Mouse (Mus musculus) CH12.LX (cell line): ENCODE results near the gene Thsd4. TPM values are rescaled to one million over a fixed set of nuclear protein-coding genes. Genes with fewer than 3 reads are reported as not detected.

Experiments used
- DNase-seq: peaks from one replicate; pipeline ENCODE4 v3.0.0-alpha.2; 2013; ENCODE audit errors: extremely low read depth
- H3K27ac ChIP-seq: 2 replicates; pipeline ENCODE4 v1.5.1; 2012; ENCODE audit warnings: low read depth, mild to moderate bottlenecking, control low read depth, moderate library complexity; ENCODE audit not compliant: insufficient read depth
- H3K27me3 ChIP-seq: replicated peaks from 2 replicates; pipeline ENCODE3; 2012; ENCODE audit warnings: inconsistent platforms
- H3K36me3 ChIP-seq, 2 experiments: replicated peaks in 1 of 2; 2 replicates each; pipeline versions ENCODE3 to v1.6.1; 2012; ENCODE audit warnings: inconsistent platforms in 1 of 2, low read length in 1 of 2, mild to moderate bottlenecking in 1 of 2, mixed read lengths in 1 of 2, moderate library complexity in 1 of 2; ENCODE audit not compliant: control insufficient read depth in 1 of 2, insufficient read depth in 1 of 2
- H3K4me1 ChIP-seq, 2 experiments: 2 replicates each; pipeline ENCODE4 v1.6.1; 2012; ENCODE audit warnings: inconsistent platforms in 1 of 2, moderate library complexity in 1 of 2; ENCODE audit not compliant: insufficient read depth in 2 of 2, control insufficient read depth in 1 of 2
- H3K4me2 ChIP-seq: 2 replicates; pipeline ENCODE4 v1.6.1; 2012; ENCODE audit warnings: low read depth, mild to moderate bottlenecking, control low read depth; ENCODE audit not compliant: poor library complexity, insufficient read depth, severe bottlenecking
- H3K4me3 ChIP-seq, 3 experiments: fragments of 150-350 bp in 1 of 3; sonication (generic) in 1 of 3; replicated peaks in 1 of 3; 2 replicates each; pipeline versions ENCODE3 to v1.5.1; 2011 to 2012; ENCODE audit warnings: low read depth in 2 of 3, low read length in 2 of 3, mild to moderate bottlenecking in 2 of 3, moderate library complexity in 2 of 3, control low read depth in 1 of 3, improper control_type of control experiment in 1 of 3, inconsistent platforms in 1 of 3, mixed read lengths in 1 of 3; ENCODE audit not compliant: poor library complexity in 1 of 3
- H3K79me2 ChIP-seq: replicated peaks from 2 replicates; pipeline ENCODE4 v1.6.1; 2012; ENCODE audit warnings: mild to moderate bottlenecking, moderate library complexity; ENCODE audit not compliant: control insufficient read depth, poor library complexity, insufficient read depth, severe bottlenecking; ENCODE audit errors: extremely low read depth
- H3K9ac ChIP-seq: 2 replicates; pipeline ENCODE4 v1.6.1; 2012; ENCODE audit warnings: low read depth, mild to moderate bottlenecking, control low read depth, moderate library complexity; ENCODE audit not compliant: insufficient read depth
- H3K9me3 ChIP-seq: replicated peaks from 2 replicates; pipeline ENCODE3; 2012; ENCODE audit warnings: low read length, inconsistent platforms, mixed read lengths
- ETS1 ChIP-seq: conservative IDR thresholded peaks from 2 replicates; pipeline ENCODE4 v1.6.1; 2012; ENCODE audit warnings: low read depth, mild to moderate bottlenecking, inconsistent platforms, low read length, improper control_type of control experiment, moderate library complexity
- IRF4 ChIP-seq: IDR thresholded peaks from 2 replicates; pipeline ENCODE4 v1.6.1; 2014; ENCODE audit warnings: low read depth, mild to moderate bottlenecking, inconsistent platforms, low read length, improper control_type of control experiment
- JUND ChIP-seq: conservative IDR thresholded peaks from 2 replicates; pipeline ENCODE4 v1.6.1; 2011; ENCODE audit warnings: low read depth, low read length, improper control_type of control experiment
- KAT2A ChIP-seq: IDR thresholded peaks from 2 replicates; pipeline ENCODE4 v1.6.1; 2012; ENCODE audit warnings: low read length, improper control_type of control experiment, inconsistent platforms; ENCODE audit not compliant: insufficient replicate concordance
- MAX ChIP-seq: IDR thresholded peaks from 2 replicates; pipeline ENCODE4 v1.6.1; 2011; ENCODE audit warnings: low read length, improper control_type of control experiment
- MEF2A ChIP-seq: IDR thresholded peaks from 2 replicates; pipeline ENCODE4 v1.6.1; 2014; ENCODE audit warnings: low read depth, mild to moderate bottlenecking, inconsistent platforms, low read length, improper control_type of control experiment, borderline replicate concordance
- MXI1 ChIP-seq: IDR thresholded peaks from 2 replicates; pipeline ENCODE4 v1.6.1; 2011; ENCODE audit warnings: mild to moderate bottlenecking, low read depth, low read length, improper control_type of control experiment
- MYC ChIP-seq: IDR thresholded peaks from 2 replicates; pipeline ENCODE4 v1.6.1; 2011; ENCODE audit warnings: low read depth, mild to moderate bottlenecking, improper control_type of control experiment, low read length
- NELFE ChIP-seq: IDR thresholded peaks from 2 replicates; pipeline ENCODE4 v1.6.1; 2011; ENCODE audit warnings: low read depth, low read length, improper control_type of control experiment
- dilution Hi-C: fragments of 300-500 bp; cut with MboI; formaldehyde crosslinking; loops from 2 replicates; pipeline ENCODE4 v1.14.3; 2020; ENCODE audit warnings: low sequenced_read_pairs; ENCODE audit not compliant: extremely low pct_unique_long_range_greater_than_20kb, extremely low pct_ligation_motif_present
- in situ Hi-C: fragments of 300-500 bp; cut with MboI; formaldehyde crosslinking; loops from 3 replicates; pipeline ENCODE4 v1.14.3; 2019; ENCODE audit warnings: low sequenced_read_pairs, low pct_ligation_motif_present, low pct_unique_long_range_greater_than_20kb, mixed read lengths
- polyA plus RNA-seq: library from polyadenylated mRNA; unstranded; fragments of >175 nt; gene quantifications from 2 replicates; pipeline ENCODE4 v1.2.1, GENCODE M21; 2012; ENCODE audit warnings: low read depth; ENCODE audit not compliant: insufficient read length
- total RNA-seq, 2 experiments: library from RNA; depleted of rRNA; stranded (reverse); fragments of 300-350 nt in 1 of 2; fragments of >200 nt in 1 of 2; gene quantifications; 2 replicates each; pipeline ENCODE4 v1.2.3; 2012 to 2014

Thsd4 gene
- total and polyA plus RNA-seq, 3 experiments, result not detected

DNA sequence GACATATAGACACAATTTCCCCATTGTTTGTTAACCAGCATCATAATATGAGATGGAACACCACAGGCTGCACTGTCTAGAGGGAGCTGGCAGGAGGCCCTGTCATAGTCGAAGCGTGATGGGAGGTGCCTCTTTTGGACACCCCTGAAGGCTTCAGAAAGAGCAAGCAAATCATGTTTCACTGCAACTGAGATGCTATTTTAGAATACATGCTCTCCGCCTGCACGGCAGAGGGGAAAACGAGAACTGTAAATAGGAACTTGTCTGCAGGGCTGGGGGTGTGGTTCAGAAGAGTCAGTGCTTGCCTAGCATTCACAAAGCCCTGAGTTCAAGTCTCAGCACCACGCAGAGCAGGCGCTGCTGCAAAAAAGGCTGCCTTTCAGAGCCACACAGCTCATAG lies 334.9 kb downstream of the Thsd4 start:
- Histone ChIP-seq H3K36me3 (no peaks in the 10 kb centered on the region), H3K4me2 (no peak overlapping the region), H3K9me3 (no peaks in the 10 kb centered on the region), H3K4me1 (peaks cover 4 to 14% of the 10 kb centered on the region in 2 experiments), H3K79me2 (no peaks in the 10 kb centered on the region), H3K27me3 (no peaks in the 10 kb centered on the region), H3K9ac (no peak overlapping the region), H3K4me3 (no peak overlapping the region), H3K27ac (no peak overlapping the region)
- dilution Hi-C loops (no loop called here), in situ Hi-C loops (no loop called here)
- DNase-seq, result peak; percentile 54
- 0 out of 2 replicates have a peak, but pooled peaks have one; percentile 42 for TF ChIP-seq MEF2A
- TF ChIP-seq MAX, result no peak

DNA sequence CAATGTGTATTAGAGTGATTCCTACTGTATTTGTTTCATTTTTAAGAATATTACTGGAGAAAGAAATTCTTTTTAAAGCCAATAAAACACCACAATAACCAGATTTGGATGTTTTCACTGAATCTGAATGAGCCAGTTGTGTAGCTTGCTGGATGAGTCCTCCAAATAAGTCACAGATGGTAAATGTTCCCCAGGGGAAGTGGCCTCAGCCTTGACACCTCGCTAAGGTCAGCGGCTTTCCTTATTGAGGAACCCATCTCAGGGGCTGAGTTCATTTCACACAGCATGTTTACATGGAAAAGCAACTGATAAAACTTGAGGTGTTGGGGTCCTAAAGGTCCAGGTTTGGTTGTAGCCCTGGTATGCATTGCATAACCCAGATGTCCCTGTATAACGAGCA lies 337.8 kb downstream of the Thsd4 start:
- no peaks in the 10 kb centered on the region for H3K36me3 ChIP-seq
- dilution Hi-C loops, result no loop called here
- TF ChIP-seq MXI1 (no peak), KAT2A (no peak)
- no peak for DNase-seq
- no peak overlapping the region for H3K4me2 ChIP-seq
- H3K4me1 ChIP-seq, result peaks cover 4 to 14% of the 10 kb centered on the region in 2 experiments
- in situ Hi-C loops, result no loop called here
- no peak overlapping the region for H3K27ac ChIP-seq
- no peaks in the 10 kb centered on the region for H3K9me3 ChIP-seq
- no peak overlapping the region for H3K9ac ChIP-seq
- H3K27me3 ChIP-seq, result no peaks in the 10 kb centered on the region
- H3K79me2 ChIP-seq, result no peaks in the 10 kb centered on the region
- H3K4me3 ChIP-seq, result no peak overlapping the region

DNA sequence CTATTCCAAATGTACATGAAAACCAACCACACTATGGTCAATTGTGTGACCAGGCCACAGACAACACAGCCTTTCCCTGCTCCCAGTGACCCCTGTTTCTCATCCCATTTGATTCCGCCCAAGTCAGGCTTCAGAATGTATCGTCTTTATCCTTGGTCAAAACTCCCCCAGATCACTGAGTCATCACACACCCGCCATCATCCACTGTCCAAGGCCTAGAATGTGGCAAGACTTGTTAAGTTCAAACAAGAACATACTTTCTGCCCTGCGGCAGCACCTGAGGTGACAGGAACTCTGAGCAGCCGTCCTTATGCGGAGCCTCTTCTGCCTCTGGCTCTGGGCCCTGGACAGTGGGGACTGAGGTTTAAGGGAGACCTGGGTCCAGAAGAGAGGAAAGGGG lies 339.5 kb downstream of the Thsd4 start:
- no peak overlapping the region for H3K4me3 ChIP-seq
- H3K9ac ChIP-seq, result no peak overlapping the region
- H3K27me3 ChIP-seq, result no peaks in the 10 kb centered on the region
- in situ Hi-C loops (no loop called here), dilution Hi-C loops (no loop called here)
- no peak for TF ChIP-seq MXI1
- no peak for TF ChIP-seq IRF4
- no peak for TF ChIP-seq JUND
- no peak for TF ChIP-seq NELFE
- no peak for TF ChIP-seq ETS1
- TF ChIP-seq MYC, result no peak
- TF ChIP-seq MAX, result no peak
- TF ChIP-seq KAT2A, result no peak
- H3K27ac ChIP-seq, result no peak overlapping the region
- no peak for DNase-seq
- peaks cover 4 to 12% of the 10 kb centered on the region in 2 experiments for H3K4me1 ChIP-seq
- no peaks in the 10 kb centered on the region for H3K79me2 ChIP-seq
- H3K4me2 ChIP-seq, result no peak overlapping the region
- H3K36me3 ChIP-seq, result no peaks in the 10 kb centered on the region
- H3K9me3 ChIP-seq, result no peaks in the 10 kb centered on the region
